ENCODE assay signal across 8 mouse cellular contexts in the genomic region with DNA sequence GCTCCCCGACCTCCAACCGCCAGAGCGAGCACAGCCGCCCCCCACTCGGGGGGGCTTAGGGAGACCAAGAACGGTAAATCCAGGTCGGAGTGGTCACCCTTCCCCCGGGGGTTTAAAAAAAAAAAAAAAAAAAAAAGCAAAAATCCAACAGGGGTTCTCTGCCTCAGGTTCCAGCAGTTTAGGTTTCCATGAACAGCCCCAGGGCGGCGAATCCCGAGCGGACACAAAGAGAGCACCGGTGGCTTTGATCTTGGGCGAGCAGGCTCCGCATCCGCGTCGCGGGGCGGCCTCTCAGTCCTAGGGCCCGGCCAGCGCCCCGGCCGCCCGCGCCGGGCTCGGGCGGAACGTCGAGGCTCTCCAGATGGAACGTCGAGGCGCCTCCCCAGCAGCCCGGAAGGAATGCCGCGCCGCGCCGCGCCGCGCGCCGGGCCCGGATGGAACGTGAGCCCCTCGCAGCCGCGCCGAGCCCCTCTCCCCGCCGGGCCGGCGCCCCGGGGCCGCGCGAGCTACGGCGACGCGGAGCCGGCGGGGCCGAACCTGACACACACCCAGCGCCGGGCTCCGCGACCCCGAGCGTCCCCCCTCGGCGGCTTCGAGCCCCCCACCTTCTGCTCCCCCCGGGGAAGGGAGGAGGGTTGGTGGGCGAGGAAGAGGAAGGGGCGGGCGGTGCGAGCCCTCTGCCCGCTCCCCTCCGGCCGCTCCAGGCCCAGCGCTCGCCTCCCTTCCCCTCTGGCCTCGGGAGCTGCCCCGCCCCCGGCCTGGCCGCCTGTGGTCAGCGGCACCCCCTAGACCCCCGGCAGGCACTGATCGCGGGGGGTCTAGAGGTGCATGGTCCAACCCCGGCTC. TPM values are rescaled to one million over a fixed set of nuclear protein-coding genes. Genes with fewer than 3 reads are reported as not detected.
DNase-seq lines count a peak whose midpoint lies in the region; ATAC-seq and TF ChIP-seq lines count a peak whose summit lies in the region.

A gene (minus strand): TSS at position 135 of the 846 bp plus-strand sequence.

- TF ChIP-seq POLR2A in cortical plate, adult 2 months (IDR thresholded peaks at IDR 0.05; ENCODE audit: extremely low read depth, insufficient read depth, low read length), result no peak

- peaks cover 64% of the 10 kb centered on the region for H3K79me2 ChIP-seq in C2C12 (ENCODE audit: control insufficient read depth, insufficient read depth)

- H3K27ac ChIP-seq in cortical plate, adult 2 months (ENCODE audit: insufficient read depth, low read length), result peak within 1 kb of the TSS; percentile 100
- H3K27ac ChIP-seq in lung, embryonic 16.5 days (ENCODE audit: low read length), result peak within 1 kb of the TSS; percentile 96
- peak within 1 kb of the TSS; percentile 98 for H3K27ac ChIP-seq in stomach, embryonic 16.5 days (ENCODE audit: low read length)

- H3K4me2 ChIP-seq in lung, embryonic 16.5 days (ENCODE audit: low read depth, low read length), result peak within 1 kb of the TSS; percentile 93
- H3K4me2 ChIP-seq in stomach, embryonic 16.5 days (ENCODE audit: low read depth, low read length), result peak within 1 kb of the TSS; percentile 98

- H3K9ac ChIP-seq in lung, embryonic 16.5 days (ENCODE audit: low read length), result peak within 1 kb of the TSS; percentile 91
- H3K9ac ChIP-seq in stomach, embryonic 16.5 days (ENCODE audit: low read length), result peak within 1 kb of the TSS; percentile 100

- peaks cover 11% of the 10 kb centered on the region for H3K4me1 ChIP-seq in cortical plate, adult 2 months (ENCODE audit: control insufficient read depth, insufficient read depth, low read length)
- peaks cover 35% of the 10 kb centered on the region for H3K4me1 ChIP-seq in lung, embryonic 16.5 days (replicated peaks; ENCODE audit: control insufficient read depth, insufficient read depth, low read length)
- H3K4me1 ChIP-seq in stomach, embryonic 16.5 days (ENCODE audit: control insufficient read depth, insufficient read depth, low read length), result peaks cover 30% of the 10 kb centered on the region

- H3K4me3 ChIP-seq in C2C12 (ENCODE audit: insufficient read depth, poor library complexity, severe bottlenecking), result peak within 1 kb of the TSS; percentile 99
- peak within 1 kb of the TSS; percentile 82 for H3K4me3 ChIP-seq in cortical plate, adult 2 months (ENCODE audit: insufficient read depth, low read length)
- H3K4me3 ChIP-seq in lung, embryonic 16.5 days (ENCODE audit: low read length), result peak within 1 kb of the TSS; percentile 71
- peak within 1 kb of the TSS; percentile 95 for H3K4me3 ChIP-seq in stomach, embryonic 16.5 days (replicated peaks; ENCODE audit: low read length)

- TF ChIP-seq CTCF in C2C12 (IDR thresholded peaks at IDR 0.05; ENCODE audit: control insufficient read depth, insufficient read depth, insufficient read length), result no peak
- TF ChIP-seq CTCF in cortical plate, adult 2 months (IDR thresholded peaks at IDR 0.05; ENCODE audit: extremely low read depth, insufficient read depth, low read length), result no peak

- H3ac ChIP-seq in C2C12 (ENCODE audit: control insufficient read depth, insufficient read length, low read depth), result peak within 1 kb of the TSS; percentile 88

- H3K36me3 ChIP-seq in C2C12 (ENCODE audit: control insufficient read depth, insufficient read depth), result peaks cover 20% of the 10 kb centered on the region
- H3K36me3 ChIP-seq in lung, embryonic 16.5 days (ENCODE audit: control insufficient read depth, insufficient read depth, low read length), result peaks cover 4% of the 10 kb centered on the region
- H3K36me3 ChIP-seq in stomach, embryonic 16.5 days (ENCODE audit: control insufficient read depth, insufficient read depth, low read length), result peaks cover 4% of the 10 kb centered on the region

- WGBS in lung, embryonic 16.5 days, result under 1% methylated on average over 67 of the region's 94 CpGs
- under 1% methylated on average over 87 of the region's 94 CpGs for WGBS in stomach, embryonic 16.5 days

- peak; percentile 72 for ATAC-seq in lung, embryonic 16.5 days (ENCODE audit: low read depth)
- ATAC-seq in stomach, embryonic 16.5 days (ENCODE audit: insufficient read depth, low FRiP score), result peak; percentile 67

- H3K79me3 ChIP-seq in C2C12 (ENCODE audit: low read depth), result peaks cover 54% of the 10 kb centered on the region

- H3K27me3 ChIP-seq in C2C12 (ENCODE audit: control insufficient read depth, insufficient read depth, insufficient read length), result no peaks in the 10 kb centered on the region
- no peaks in the 10 kb centered on the region for H3K27me3 ChIP-seq in lung, embryonic 16.5 days (ENCODE audit: control insufficient read depth, insufficient read depth, low read depth, low read length)
- no peaks in the 10 kb centered on the region for H3K27me3 ChIP-seq in stomach, embryonic 16.5 days (ENCODE audit: control insufficient read depth, insufficient read depth, low read length)

- peak in 1 of 2 experiments; percentile 51 for DNase-seq in adrenal gland, adult 18-20 months (ENCODE audit: low spot score in 2 of 2)
- no peak for DNase-seq in adrenal gland, adult (ENCODE audit: inconsistent age in 2 of 2, low spot score in 1 of 2)
- DNase-seq in heart, adult 18-20 months, result peak in 1 of 2 experiments; percentile 44
- peak; percentile 61 to 75 for DNase-seq in kidney, postnatal 4 days

- H3K9me3 ChIP-seq in lung, embryonic 16.5 days (ENCODE audit: control insufficient read depth, low read length), result no peaks in the 10 kb centered on the region
- H3K9me3 ChIP-seq in stomach, embryonic 16.5 days (replicated peaks; ENCODE audit: control insufficient read depth, low read length), result no peaks in the 10 kb centered on the region

TF ChIP-seq in C2C12, 6 proteins besides CTCF, POLR2A, EP300 and RAD21:
- no peak for TF ChIP-seq USF1 (IDR thresholded peaks at IDR 0.05; ENCODE audit: low read depth)
- TF ChIP-seq MYOG (IDR thresholded peaks at IDR 0.05; ENCODE audit: control insufficient read depth, extremely low read depth, insufficient read length), result no peak
- no peak for TF ChIP-seq CEBPB (IDR thresholded peaks at IDR 0.05; ENCODE audit: low read depth)
- TF ChIP-seq MYOD1 (IDR thresholded peaks at IDR 0.05; ENCODE audit: control insufficient read depth, insufficient read length, low read depth), result no peak
- TF ChIP-seq MAX (IDR thresholded peaks at IDR 0.05), result no peak
- TF ChIP-seq FOSL1 (IDR thresholded peaks at IDR 0.05; ENCODE audit: insufficient read depth, low read length, poor library complexity, severe bottlenecking), result no peak

RNA-seq across cellular contexts. Expression of the gene that starts here (rescaled TPM):
- 10 to 100 TPM; 54.6 to 59.5 TPM for total RNA-seq in adrenal gland, adult 18-20 months (2021)
- 23.8 TPM for polyA plus RNA-seq in C2C12 (2012; fragmentation: generic; extraction: Trizol)
- 33.0 and 37.9 TPM in 2 replicates for polyA plus RNA-seq in cortical plate, adult 2 months (2012; rRNA removed)
- total RNA-seq in heart, adult 18-20 months (2021), result 10 to 100 TPM; 47.0 to 58.4 TPM
- polyA plus RNA-seq in lung, embryonic 16.5 days (2015; fragmentation: Nextera tagmentation; extraction: Ambion mirVana), result 11.9 and 12.7 TPM in 2 replicates
- 10.1 and 11.4 TPM in 2 replicates for polyA plus RNA-seq in stomach, embryonic 16.5 days (2015; fragmentation: Nextera tagmentation; extraction: Ambion mirVana)

Comparison
In these comparisons a context has a peak if more than half of its experiments do, and no peak if none do; other contexts are left out.
1. DNase-seq: peak in kidney, postnatal 4 days (2 of 2); none in adrenal gland, adult (0 of 2).
2. Peak in every context shown above with its lines, with median percentiles within 50 percentile points of each other: H3K4me3 ChIP-seq and H3K27ac ChIP-seq.